Mouse (Mus musculus): ENCODE measurements around the gene Rapgef4. TPM values are rescaled to one million over a fixed set of nuclear protein-coding genes. Genes with fewer than 3 reads are reported as not detected.

The Rapgef4 gene
- total and polyA plus RNA-seq, 3 experiments = 15.3 to 38.9 (median 25.4) TPM

GRCm38 (mm10) chr2:72178025-72178424 lies 197.0 kb downstream of the Rapgef4 start:
- H3K36me3 ChIP-seq (ENCODE audit: control insufficient read depth, insufficient read depth, low read length) = no peaks in the 10 kb centered on the region; the same call in 1 of the 2 replicates
- no peaks in the 10 kb centered on the region for H3K79me2 ChIP-seq (replicated peaks; ENCODE audit: control insufficient read depth, insufficient read depth, low read length)
- H3K27ac ChIP-seq = no peak overlapping the region
- TF ChIP-seq POLR2A (IDR thresholded peaks at IDR 0.05; ENCODE audit: insufficient read depth, low read depth, low read length) = no peak
- no peak for TF ChIP-seq CTCF (IDR thresholded peaks at IDR 0.05)
- TF ChIP-seq EP300 (IDR thresholded peaks at IDR 0.05; ENCODE audit: insufficient read depth, low read depth, low read length) = no peak
- DNase-seq = no peak
- 87% methylated on average over 4 of the region's 4 CpGs for WGBS
- no peaks in the 10 kb centered on the region for H3K27me3 ChIP-seq (ENCODE audit: control insufficient read depth, insufficient read depth, low read length)
- H3K9ac ChIP-seq (ENCODE audit: low read depth, low read length) = no peak overlapping the region
- intact Hi-C loops (cut with DNase I) = no loop called here
- no peak overlapping the region for H3K4me3 ChIP-seq
- peaks cover 2% of the 10 kb centered on the region for H3K4me1 ChIP-seq (ENCODE audit: control insufficient read depth, insufficient read depth, low read length)

GRCm38 (mm10) chr2:72178515-72178914 lies 197.5 kb downstream of the Rapgef4 start:
- H3K4me3 ChIP-seq = no peak overlapping the region
- peaks cover 2% of the 10 kb centered on the region for H3K4me1 ChIP-seq (ENCODE audit: control insufficient read depth, insufficient read depth, low read length)
- TF ChIP-seq CTCF (IDR thresholded peaks at IDR 0.05) (no peak), POLR2A (IDR thresholded peaks at IDR 0.05; ENCODE audit: insufficient read depth, low read depth, low read length) (no peak)

DNA sequence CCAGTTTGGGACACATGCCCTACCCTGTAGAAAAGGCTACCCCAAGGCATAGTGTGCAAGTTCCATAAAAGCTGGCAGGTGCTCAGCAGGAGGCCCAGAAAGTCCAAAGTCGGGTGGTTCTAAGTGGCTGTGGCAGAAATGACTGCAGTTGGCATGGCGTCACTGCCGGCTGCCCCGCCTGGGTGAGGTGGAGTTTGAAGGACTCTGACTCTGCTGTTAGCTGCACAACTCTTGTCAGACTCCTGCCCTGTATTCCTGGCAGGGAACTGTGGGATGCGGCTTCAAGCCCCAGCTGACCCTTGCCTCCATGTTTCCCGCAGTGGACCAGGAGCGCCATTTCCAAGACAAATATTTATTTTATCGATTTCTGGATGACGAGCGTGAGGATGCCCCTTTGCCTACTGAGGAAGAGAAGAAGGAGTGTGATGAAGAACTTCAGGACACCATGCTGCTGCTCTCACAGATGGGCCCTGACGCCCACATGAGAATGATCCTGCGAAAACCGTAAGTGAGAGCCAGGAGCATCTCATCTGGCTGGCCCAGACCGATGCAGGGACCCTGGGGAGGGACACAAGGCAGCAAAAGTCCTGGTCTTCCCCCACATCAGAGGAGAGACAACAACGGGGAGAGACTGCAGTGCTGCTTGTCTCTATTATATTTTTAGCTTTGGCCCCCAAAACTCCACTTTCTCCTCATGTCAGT lies 198.7 kb downstream of the Rapgef4 start:
- Histone ChIP-seq H3K27ac (no peak overlapping the region), H3K79me2 (replicated peaks; ENCODE audit: control insufficient read depth, insufficient read depth, low read length) (no peaks in the 10 kb centered on the region), H3K9ac (ENCODE audit: low read depth, low read length) (no peak overlapping the region), H3K4me1 (ENCODE audit: control insufficient read depth, insufficient read depth, low read length) (peaks cover 2% of the 10 kb centered on the region), H3K4me3 (no peak overlapping the region), H3K36me3 (ENCODE audit: control insufficient read depth, insufficient read depth, low read length) (no peaks in the 10 kb centered on the region; the same call in 1 of the 2 replicates), H3K27me3 (ENCODE audit: control insufficient read depth, insufficient read depth, low read length) (no peaks in the 10 kb centered on the region)
- 91% methylated on average over 15 of the region's 15 CpGs for WGBS
- no peak for DNase-seq
- no peak for TF ChIP-seq CTCF (IDR thresholded peaks at IDR 0.05)
- no peak for TF ChIP-seq EP300 (IDR thresholded peaks at IDR 0.05; ENCODE audit: insufficient read depth, low read depth, low read length)
- intact Hi-C loops (cut with DNase I) = no loop called here

More at GRCm38 (mm10) chr2:72178515-72178914, 197.5 kb downstream of the Rapgef4 start:
- Histone ChIP-seq H3K9ac (ENCODE audit: low read depth, low read length) (no peak overlapping the region), H3K27me3 (ENCODE audit: control insufficient read depth, insufficient read depth, low read length) (no peaks in the 10 kb centered on the region), H3K79me2 (replicated peaks; ENCODE audit: control insufficient read depth, insufficient read depth, low read length) (no peaks in the 10 kb centered on the region), H3K27ac (no peak overlapping the region), H3K36me3 (ENCODE audit: control insufficient read depth, insufficient read depth, low read length) (no peaks in the 10 kb centered on the region; the same call in 1 of the 2 replicates)
- intact Hi-C loops (cut with DNase I) = no loop called here
- no peak for DNase-seq
- WGBS = 96% methylated on average over 11 of the region's 11 CpGs

GRCm38 (mm10) chr2:72181443-72181842 lies 200.4 kb downstream of the Rapgef4 start:
- WGBS = 77% methylated on average over 2 of the region's 2 CpGs
- DNase-seq = no peak
- no peak overlapping the region for H3K27ac ChIP-seq
- H3K4me1 ChIP-seq (ENCODE audit: control insufficient read depth, insufficient read depth, low read length) = no peaks in the 10 kb centered on the region
- no peaks in the 10 kb centered on the region; the same call in 1 of the 2 replicates for H3K36me3 ChIP-seq (ENCODE audit: control insufficient read depth, insufficient read depth, low read length)
- no peaks in the 10 kb centered on the region for H3K27me3 ChIP-seq (ENCODE audit: control insufficient read depth, insufficient read depth, low read length)
- TF ChIP-seq EP300 (IDR thresholded peaks at IDR 0.05; ENCODE audit: insufficient read depth, low read depth, low read length) (no peak), CTCF (IDR thresholded peaks at IDR 0.05) (no peak), POLR2A (IDR thresholded peaks at IDR 0.05; ENCODE audit: insufficient read depth, low read depth, low read length) (no peak)
- intact Hi-C loops (cut with DNase I) = no loop called here
- no peaks in the 10 kb centered on the region for H3K79me2 ChIP-seq (replicated peaks; ENCODE audit: control insufficient read depth, insufficient read depth, low read length)
- no peak overlapping the region for H3K9ac ChIP-seq (ENCODE audit: low read depth, low read length)
- no peak overlapping the region for H3K4me3 ChIP-seq

- Histone ChIP-seq H3K27me3 (ENCODE audit: control insufficient read depth, insufficient read depth, low read length) (no peaks in the 10 kb centered on the region), H3K27ac (no peak overlapping the region), H3K36me3 (ENCODE audit: control insufficient read depth, insufficient read depth, low read length) (no peaks in the 10 kb centered on the region; the same call in 1 of the 2 replicates), H3K79me2 (replicated peaks; ENCODE audit: control insufficient read depth, insufficient read depth, low read length) (no peaks in the 10 kb centered on the region), H3K9ac (ENCODE audit: low read depth, low read length) (no peak overlapping the region), H3K4me3 (no peak overlapping the region), H3K4me1 (ENCODE audit: control insufficient read depth, insufficient read depth, low read length) (no peaks in the 10 kb centered on the region)
- no peak for DNase-seq
- intact Hi-C loops (cut with DNase I) = no loop called here
- 81% methylated on average over 3 of the region's 3 CpGs for WGBS
- TF ChIP-seq EP300 (IDR thresholded peaks at IDR 0.05; ENCODE audit: insufficient read depth, low read depth, low read length) (no peak), CTCF (IDR thresholded peaks at IDR 0.05) (no peak), POLR2A (IDR thresholded peaks at IDR 0.05; ENCODE audit: insufficient read depth, low read depth, low read length) (no peak)
Observed at GRCm38 (mm10) chr2:72183751-72184150, 202.7 kb downstream of the Rapgef4 start.

DNA sequence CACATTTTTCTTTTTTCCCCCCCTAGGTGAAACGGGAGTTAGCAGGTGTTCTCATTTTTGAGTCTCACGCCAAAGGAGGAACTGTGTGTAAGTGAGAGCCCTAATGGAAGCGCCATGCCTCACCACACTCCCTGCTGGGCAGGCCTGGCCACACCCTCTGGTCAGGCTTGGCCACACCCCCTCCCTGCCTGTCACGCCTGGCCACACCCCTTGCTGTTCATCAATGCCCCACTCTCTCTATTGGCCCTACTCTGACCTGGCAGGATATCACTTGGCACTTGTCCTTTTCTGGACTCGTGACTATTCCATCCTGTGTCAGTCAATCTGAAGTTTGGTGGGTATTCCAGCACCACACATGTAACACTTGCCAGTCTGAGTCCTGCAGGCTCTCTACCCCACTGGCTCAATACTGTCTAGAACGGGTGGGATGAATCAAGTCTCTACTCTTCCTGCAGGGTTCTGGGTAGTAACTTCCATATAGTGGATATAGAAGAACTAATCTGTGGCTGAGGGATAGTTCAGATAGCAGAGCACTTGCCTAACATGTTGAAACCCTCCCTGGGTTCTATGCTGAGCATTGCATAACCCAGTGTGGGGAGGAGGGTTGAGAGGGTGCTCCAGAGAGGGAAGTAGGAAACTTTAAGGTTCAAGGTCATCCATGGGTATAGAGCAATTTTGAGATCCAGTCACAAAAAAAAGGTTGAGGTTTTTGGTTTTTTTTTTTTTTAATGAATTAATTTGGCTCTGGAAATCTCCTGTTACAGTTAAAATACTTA lies 215.3 kb downstream of the Rapgef4 start:
- H3K9ac ChIP-seq (ENCODE audit: low read depth, low read length) = no peak overlapping the region
- TF ChIP-seq EP300 (IDR thresholded peaks at IDR 0.05; ENCODE audit: insufficient read depth, low read depth, low read length) (no peak), CTCF (IDR thresholded peaks at IDR 0.05) (no peak), POLR2A (IDR thresholded peaks at IDR 0.05; ENCODE audit: insufficient read depth, low read depth, low read length) (no peak)
- no peak for DNase-seq
- H3K36me3 ChIP-seq (ENCODE audit: control insufficient read depth, insufficient read depth, low read length) = 0 out of 2 replicates have a peak, but pooled peaks cover 3% of the 10 kb centered on the region
- H3K4me1 ChIP-seq (ENCODE audit: control insufficient read depth, insufficient read depth, low read length) = peaks cover 3% of the 10 kb centered on the region
- H3K79me2 ChIP-seq (replicated peaks; ENCODE audit: control insufficient read depth, insufficient read depth, low read length) = no peaks in the 10 kb centered on the region
- 73% methylated on average over 6 of the region's 6 CpGs for WGBS
- no peak overlapping the region for H3K27ac ChIP-seq
- intact Hi-C loops (cut with DNase I) = loop anchor here (5.0 kb wide), 1 partner anchor 99 kb away; no protein-coding TSS in a partner anchor
- H3K4me3 ChIP-seq = no peak overlapping the region
- H3K27me3 ChIP-seq (ENCODE audit: control insufficient read depth, insufficient read depth, low read length) = no peaks in the 10 kb centered on the region; the same call in 1 of the 2 replicates

Measured in heart, adult 2 months (tissue).